Mouse (Mus musculus) E14TG2a.4 (cell line): ENCODE data around the gene Gm49711.

Experiments used
- CTCF ChIP-seq: conservative IDR thresholded peaks from 2 replicates; pipeline ENCODE4 v1.5.1; 2014; ENCODE audit warnings: low read length
- POU5F1 ChIP-seq: IDR thresholded peaks from 2 replicates; pipeline ENCODE4 v1.6.1; 2014; ENCODE audit warnings: low read length, borderline replicate concordance

DNA sequence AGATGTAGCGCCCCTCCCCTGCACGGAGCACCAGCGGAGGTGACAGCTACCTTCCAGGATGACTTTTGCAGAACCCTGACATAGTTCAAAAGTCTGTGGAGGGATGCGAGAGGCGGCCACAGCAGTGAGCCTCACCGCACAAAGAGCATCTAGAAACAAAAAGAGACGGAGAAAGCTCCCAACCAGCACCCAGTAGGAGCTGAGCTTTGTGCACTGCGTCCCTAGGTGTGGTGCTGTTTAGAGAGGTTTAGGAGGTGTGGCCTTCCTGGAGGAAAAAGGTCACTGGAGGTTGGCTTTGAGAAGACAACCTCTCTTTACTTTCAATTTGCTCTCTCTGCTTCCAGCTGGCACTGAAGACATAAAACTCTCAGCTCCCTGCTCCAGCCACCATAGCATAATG is 121.2 kb downstream of the Gm49711 start:
- TF ChIP-seq CTCF (no peak), POU5F1 (no peak)
